Mouse (Mus musculus) olfactory bulb, adult 2 months (tissue): Measurements from ENCODE around the gene Iqsec1. TPM values are rescaled to one million over a fixed set of nuclear protein-coding genes. Genes with fewer than 3 reads are reported as not detected.
A peak's percentile ranks its signal among the peaks of the same experiment; 100 is the strongest.

ENCODE experiments used
- H3K27ac ChIP-seq: fragments of 200-500 bp; 2 replicates; pipeline ENCODE4 v1.5.1; 2012; ENCODE audit warnings: low read depth, low read length; ENCODE audit not compliant: insufficient read depth
- H3K4me1 ChIP-seq: fragments of 200-500 bp; 2 replicates; pipeline ENCODE4 v1.6.1; 2012; ENCODE audit warnings: low read length; ENCODE audit not compliant: control insufficient read depth, insufficient read depth
- H3K4me3 ChIP-seq: fragments of 200-500 bp; 2 replicates; pipeline ENCODE4 v1.5.1; 2012; ENCODE audit warnings: mild to moderate bottlenecking, low read depth, low read length, moderate library complexity; ENCODE audit not compliant: insufficient read depth
- CTCF ChIP-seq: fragments of 200-500 bp; IDR thresholded peaks from 2 replicates; pipeline ENCODE4 v1.5.1; 2012; ENCODE audit warnings: low read depth, mild to moderate bottlenecking, low read length, moderate library complexity; ENCODE audit not compliant: insufficient read depth
- POLR2A ChIP-seq: fragments of 200-500 bp; IDR thresholded peaks from 2 replicates; pipeline ENCODE4 v1.6.1; 2012; ENCODE audit warnings: mild to moderate bottlenecking, low read depth, low read length, moderate library complexity; ENCODE audit not compliant: insufficient read depth
- WGBS: fragments of 180-500 bp; shearing (Covaris S2); methylation state at CpG from one replicate; pipeline ENCODE4 v1.1.7; 2018; 5-methylcytosine and 5-hydroxymethylcytosine counted together
- polyA plus RNA-seq: library from polyadenylated mRNA; stranded (reverse); fragments of >200 nt; gene quantifications from 2 replicates; pipeline ENCODE4 v1.2.4, GENCODE M21; 2012; ENCODE audit warnings: low replicate concordance; ENCODE audit not compliant: missing spikeins, insufficient read depth, insufficient read length

The Iqsec1 gene
- polyA plus RNA-seq, 1 experiment, result not detected

DNA sequence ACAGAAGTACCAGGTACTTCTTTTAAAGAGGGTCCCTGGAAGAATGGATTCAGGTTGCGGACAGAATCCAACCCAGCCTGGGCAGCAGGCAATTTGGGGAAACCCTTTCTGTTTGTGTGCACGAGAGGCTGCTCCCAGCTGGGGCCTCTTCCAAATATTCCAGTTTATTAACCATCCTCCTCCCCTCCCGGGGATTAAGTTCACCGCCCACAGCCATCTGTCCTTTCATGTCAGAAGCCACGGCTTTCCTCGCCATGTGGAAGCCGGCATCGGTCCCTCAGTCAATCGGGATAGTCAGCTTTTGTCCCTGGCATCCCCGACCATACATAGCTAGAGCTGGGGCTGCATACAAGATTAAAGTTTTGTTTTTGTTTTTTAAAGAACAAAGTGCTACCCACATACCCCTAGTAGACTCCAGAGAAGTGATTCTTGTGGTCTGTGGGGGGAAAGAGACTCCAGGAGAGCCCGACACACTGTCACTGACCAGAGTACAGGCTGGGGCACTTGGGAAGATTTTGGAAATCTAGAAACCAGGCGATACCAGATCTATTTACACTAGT lies 276.9 kb downstream of the Iqsec1 start:
- Histone ChIP-seq H3K27ac (no peak overlapping the region), H3K4me3 (no peak overlapping the region), H3K4me1 (peaks cover 39% of the 10 kb centered on the region)
- 56% methylated on average over 12 of the region's 12 CpGs for WGBS
- TF ChIP-seq CTCF (no peak), POLR2A (no peak)

DNA sequence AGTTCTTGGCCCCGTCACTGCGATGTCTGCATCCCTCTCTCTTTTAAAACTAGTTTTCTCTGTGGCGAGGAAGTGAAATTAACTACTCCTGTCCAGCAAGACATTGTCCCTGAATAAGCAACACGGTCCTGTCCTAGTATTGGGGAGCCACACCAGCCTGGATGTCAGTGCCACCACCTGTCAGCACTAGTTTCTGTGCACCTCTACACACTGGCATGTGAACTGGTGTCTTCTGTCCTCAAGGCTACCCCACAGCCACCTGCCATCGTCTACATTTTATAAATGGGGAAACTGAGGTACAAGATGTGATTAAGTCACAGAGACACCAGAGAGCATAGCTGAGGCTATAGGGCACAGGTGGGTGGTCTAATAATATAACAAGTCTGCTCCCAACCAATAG lies 277.7 kb downstream of the Iqsec1 start:
- TF ChIP-seq POLR2A, result no peak
- TF ChIP-seq CTCF, result no peak
- Histone ChIP-seq H3K4me1 (peaks cover 36% of the 10 kb centered on the region), H3K27ac (no peak overlapping the region), H3K4me3 (no peak overlapping the region)
- 94% methylated on average over 5 of the region's 5 CpGs for WGBS

DNA sequence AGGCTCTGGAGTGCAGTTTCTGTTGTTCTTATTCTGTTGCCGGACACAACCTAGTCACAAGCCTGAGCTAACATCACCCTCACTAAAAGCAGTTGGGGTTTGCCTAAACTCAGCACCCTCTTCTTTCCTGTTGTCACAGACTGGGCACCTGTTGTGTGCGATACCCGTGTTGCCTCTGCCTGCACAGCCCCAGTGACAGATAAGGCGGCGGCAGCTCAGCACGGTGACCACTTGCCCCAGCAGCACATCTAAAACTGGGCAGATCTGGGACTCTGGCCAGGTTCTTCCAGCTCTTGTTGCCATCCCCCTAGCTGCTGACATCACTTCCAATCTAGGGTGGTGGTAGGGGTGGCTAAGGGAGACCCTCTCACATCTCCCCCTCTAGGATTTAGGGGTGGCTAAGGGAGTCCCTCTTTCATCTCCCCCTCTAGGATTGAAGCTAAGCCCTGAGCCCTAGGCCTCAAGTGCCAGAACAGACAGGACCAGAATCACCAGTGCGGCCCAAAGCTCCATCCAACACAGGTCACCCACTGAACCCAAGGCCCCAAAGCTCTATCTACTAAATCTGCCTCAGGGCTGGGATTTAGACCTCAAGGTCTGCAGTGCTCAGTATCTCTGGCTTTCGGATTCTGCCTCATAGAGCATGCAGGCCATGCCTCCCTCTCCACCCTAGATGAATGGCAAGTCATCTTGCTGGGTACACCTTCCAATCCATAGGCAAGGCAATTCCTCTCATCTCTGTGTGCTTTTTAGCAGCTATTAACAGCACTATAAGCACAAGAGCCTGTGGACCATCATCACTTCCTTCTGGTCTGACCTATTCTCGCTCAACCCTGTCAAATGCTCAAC lies 278.3 kb downstream of the Iqsec1 start:
- H3K4me1 ChIP-seq, result peaks cover 39% of the 10 kb centered on the region
- WGBS, result 85% methylated on average over 9 of the region's 9 CpGs
- H3K4me3 ChIP-seq, result no peak overlapping the region
- H3K27ac ChIP-seq, result no peak overlapping the region
- no peak for TF ChIP-seq CTCF
- TF ChIP-seq POLR2A, result no peak

DNA sequence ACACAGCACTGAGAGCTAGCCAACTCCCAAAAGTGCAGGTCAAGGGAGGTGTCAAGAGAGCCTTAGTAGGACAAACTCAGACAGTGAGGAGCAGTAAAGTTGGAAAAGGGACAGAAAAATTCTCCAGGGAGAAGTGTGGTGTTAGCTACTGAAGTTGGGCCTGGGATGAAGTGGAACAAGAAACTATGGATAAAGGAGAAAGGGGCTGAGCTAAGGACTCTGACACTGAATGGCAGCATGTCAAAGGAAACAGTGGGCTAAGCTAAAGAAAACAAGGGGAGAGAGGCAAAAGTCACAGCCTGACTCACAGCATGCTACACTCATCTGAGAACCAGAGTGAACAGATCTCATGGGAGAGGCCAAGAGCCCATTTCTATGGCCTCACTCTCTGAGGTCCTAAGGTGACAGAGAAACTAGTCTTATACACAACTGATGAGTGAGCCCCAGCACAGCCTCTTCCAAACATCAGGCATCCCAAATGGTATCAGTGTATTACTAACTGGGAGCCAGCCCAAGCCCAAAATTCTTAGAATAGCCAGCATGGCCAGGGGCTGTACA lies 280.3 kb downstream of the Iqsec1 start:
- H3K4me1 ChIP-seq, result peaks cover 51% of the 10 kb centered on the region
- H3K27ac ChIP-seq, result no peak overlapping the region
- TF ChIP-seq CTCF, result no peak
- H3K4me3 ChIP-seq, result no peak overlapping the region

DNA sequence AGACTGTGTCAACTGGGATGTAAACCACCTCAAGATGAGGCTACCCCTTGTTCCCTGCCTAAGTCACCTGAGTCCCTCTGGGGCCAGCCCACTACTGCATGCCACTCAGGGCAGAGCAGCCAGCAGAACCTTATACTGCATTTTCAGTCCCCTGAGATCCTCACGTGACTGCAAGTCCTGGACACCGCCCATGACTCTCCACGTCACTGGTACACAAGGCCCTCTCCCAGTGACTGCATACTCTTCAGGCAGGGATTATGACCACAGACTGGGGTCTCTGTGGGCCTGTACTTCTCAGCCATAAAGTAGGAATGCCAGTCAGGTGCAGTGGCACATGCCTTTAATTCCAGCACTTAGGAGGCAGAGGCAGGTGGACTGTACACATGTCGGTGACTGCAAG lies 281.3 kb downstream of the Iqsec1 start:
- TF ChIP-seq POLR2A, result no peak
- TF ChIP-seq CTCF, result no peak
- no peak overlapping the region for H3K4me3 ChIP-seq
- H3K4me1 ChIP-seq, result peaks cover 53% of the 10 kb centered on the region
- 77% methylated on average over 4 of the region's 4 CpGs for WGBS
- peak overlapping the region; percentile 24; the same call in 1 of the 2 replicates for H3K27ac ChIP-seq

DNA sequence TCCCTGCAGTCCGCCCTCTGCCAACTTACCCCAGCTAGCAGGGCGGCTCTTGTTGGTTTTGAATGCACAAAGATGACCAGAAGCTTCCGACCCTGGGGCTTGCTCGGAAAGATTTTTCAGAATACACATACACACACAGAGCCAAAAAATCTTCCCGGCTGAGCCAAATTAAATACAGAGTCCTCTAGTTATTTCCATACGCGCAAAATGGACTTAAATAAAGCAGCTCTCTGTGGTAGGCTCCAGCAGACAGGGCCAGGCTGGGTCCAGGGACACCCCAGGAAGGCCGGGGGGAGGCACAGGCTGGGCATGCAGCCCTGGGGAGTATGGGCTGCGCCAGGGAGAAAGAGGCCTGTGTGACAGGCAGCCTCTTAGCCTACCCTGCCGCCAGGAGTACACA lies 282.0 kb downstream of the Iqsec1 start:
- 50% methylated on average over 10 of the region's 10 CpGs for WGBS
- Histone ChIP-seq H3K4me1 (peaks cover 52% of the 10 kb centered on the region), H3K27ac (peak overlapping the region; percentile 47), H3K4me3 (no peak overlapping the region)
- TF ChIP-seq POLR2A (no peak), CTCF (no peak)

DNA sequence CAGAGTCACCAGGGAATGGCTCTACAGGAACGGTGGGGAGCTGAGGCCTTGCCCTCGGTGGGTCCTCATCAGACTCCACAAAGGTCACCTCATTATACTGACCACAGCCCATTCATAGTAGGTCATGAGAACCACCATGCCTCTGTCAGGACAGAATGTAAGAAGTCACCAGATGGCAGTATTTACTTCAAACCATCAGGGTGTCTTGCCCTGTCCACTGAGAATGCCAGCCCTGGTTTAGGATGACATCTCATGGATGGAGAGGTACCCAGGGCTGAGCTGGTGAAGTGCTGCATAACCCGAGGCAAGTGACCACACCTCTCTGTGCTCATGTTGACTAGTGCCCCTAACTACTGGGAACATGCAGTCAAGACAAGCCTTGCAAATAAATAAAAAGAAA lies 282.7 kb downstream of the Iqsec1 start:
- Histone ChIP-seq H3K4me1 (peaks cover 55% of the 10 kb centered on the region), H3K27ac (no peak overlapping the region; the same call in 1 of the 2 replicates), H3K4me3 (no peak overlapping the region)
- 76% methylated on average over 3 of the region's 3 CpGs for WGBS
- TF ChIP-seq POLR2A (no peak), CTCF (no peak)

DNA sequence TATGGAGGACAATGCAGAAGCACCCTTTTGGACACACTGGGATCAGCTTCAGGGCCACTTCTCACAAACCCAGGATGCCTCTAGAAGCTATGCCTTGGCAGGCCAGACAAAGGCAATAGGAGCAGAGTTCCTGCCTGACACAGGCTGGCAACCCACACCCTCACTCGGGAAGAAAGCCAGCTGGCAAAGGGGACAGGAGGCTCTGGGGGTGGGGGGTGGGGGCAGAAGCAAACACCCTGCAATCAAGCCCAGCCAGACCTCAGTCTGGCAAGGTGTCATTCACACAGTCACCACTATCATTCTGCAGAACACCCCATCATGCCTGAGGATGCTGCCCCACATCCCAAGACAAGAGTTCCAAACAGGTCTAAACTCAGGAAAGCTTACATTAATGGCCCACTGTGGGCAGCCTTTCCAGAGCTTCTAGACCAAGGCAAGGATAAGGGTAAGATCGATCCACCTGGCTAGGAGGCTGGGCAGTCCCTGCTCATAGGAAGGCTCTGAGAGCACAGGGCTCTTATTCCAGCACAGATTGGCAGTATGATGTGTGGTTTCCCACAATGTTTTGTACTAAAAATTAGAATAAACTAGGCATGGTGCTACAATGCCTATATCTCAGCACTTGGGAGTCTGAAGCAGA lies 283.7 kb downstream of the Iqsec1 start:
- TF ChIP-seq POLR2A, result no peak
- no peak for TF ChIP-seq CTCF
- H3K4me3 ChIP-seq, result no peak overlapping the region
- no peak overlapping the region for H3K27ac ChIP-seq
- 55% methylated on average over 2 of the region's 2 CpGs for WGBS
- H3K4me1 ChIP-seq, result peaks cover 52% of the 10 kb centered on the region

DNA sequence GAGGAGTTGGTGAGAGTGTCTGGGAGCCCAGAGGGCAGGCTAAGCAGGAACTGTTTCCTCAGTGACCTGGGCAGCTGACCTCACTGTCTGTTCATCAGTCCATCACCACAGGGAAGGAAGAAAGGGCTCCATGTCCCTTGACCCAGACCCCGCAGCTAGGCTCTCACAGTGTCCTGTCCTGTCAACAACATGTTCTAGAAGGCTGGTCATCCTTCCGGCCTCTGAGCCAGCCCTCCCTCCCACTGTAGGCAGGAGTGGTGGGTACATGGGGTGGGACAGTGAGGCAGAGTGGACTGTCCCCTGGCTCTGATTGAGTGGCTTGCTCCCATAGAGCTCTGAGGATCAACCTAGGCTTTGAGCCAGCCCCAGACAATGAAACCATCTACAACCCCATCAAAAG lies 284.7 kb downstream of the Iqsec1 start:
- peaks cover 55% of the 10 kb centered on the region for H3K4me1 ChIP-seq
- 80% methylated on average over 2 of the region's 2 CpGs for WGBS

More for the DNA sequence above, 284.7 kb downstream of the Iqsec1 start:
- Histone ChIP-seq H3K4me3 (no peak overlapping the region), H3K27ac (peak overlapping the region; percentile 20; the same call in 1 of the 2 replicates)
- no peak for TF ChIP-seq CTCF
- TF ChIP-seq POLR2A, result no peak
